ENCODE assay signal across 1 mouse cellular context in the genomic region with DNA sequence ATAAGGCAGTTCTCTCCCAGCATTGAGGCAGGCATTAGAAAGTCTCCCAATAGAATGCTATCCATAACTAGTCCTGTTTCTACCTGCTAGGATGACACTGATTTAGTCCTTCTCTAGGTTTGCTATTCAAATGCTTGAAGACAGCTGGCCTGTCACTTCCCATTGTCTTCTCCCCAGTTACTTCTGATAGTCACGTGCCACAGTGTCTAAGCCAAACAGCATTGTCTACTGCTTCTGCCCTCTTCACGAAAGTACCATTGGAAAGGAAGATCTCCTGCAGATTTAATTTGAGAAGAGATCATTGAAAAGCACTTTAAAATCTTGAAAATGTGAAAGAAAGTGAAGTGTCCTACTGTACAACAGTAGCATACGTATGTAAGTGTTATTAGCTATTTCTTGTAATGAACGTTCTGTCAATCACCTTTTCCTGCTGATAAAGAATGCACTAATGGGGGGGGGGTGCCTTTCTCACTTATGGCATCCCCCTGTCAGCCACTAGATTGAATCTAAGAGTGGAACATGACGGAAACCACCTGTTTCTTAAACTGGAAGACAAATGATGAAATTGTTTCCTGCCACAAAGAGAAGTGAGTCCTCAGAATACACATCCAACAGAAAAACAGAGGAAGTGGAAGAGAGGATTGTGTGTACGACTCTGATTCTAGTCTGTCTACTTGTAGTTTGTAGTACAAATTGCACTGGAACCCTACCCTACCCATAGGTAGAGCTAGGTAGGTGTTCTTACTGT.
TF ChIP-seq lines count a peak whose summit lies in the region.

No protein-coding gene starts in this region.

TF ChIP-seq in CH12.LX, 34 proteins besides CTCF, POLR2A, EP300 and RAD21 (continued from another document):
- TF ChIP-seq TCF12 (IDR thresholded peaks at IDR 0.05; ENCODE audit: low read depth, low read length) (peak; percentile 84), NRF1 (IDR thresholded peaks at IDR 0.05; ENCODE audit: low read depth, low read length) (no peak), BHLHE40 (IDR thresholded peaks at IDR 0.05; ENCODE audit: low read depth, low read length) (peak; percentile 93)
TF ChIP-seq in CH12.LX: peak in this region for 19.
